Mouse (Mus musculus) lung, embryonic 16.5 days (tissue): Measurements from ENCODE around the gene Lrrc34. TPM values are rescaled to one million over a fixed set of nuclear protein-coding genes. Genes with fewer than 3 reads are reported as not detected.

Source experiments
- ATAC-seq: fragments of 200-750 bp; cut with Nextera tagmentation; 2 replicates; pipeline ENCODE4 v1.8.0; 2017; ENCODE audit warnings: low read depth, mild to moderate bottlenecking, moderate library complexity
- H3K27ac ChIP-seq: fragments of 300-500 bp; sonication (generic); 2 replicates; pipeline ENCODE4 v1.5.1; 2014; ENCODE audit warnings: mild to moderate bottlenecking, control low read depth, low read length
- H3K27me3 ChIP-seq: fragments of 300-500 bp; sonication (generic); 2 replicates; pipeline ENCODE4 v1.6.1; 2014; ENCODE audit warnings: low read depth, low read length, mixed read lengths; ENCODE audit not compliant: control insufficient read depth, insufficient read depth
- H3K36me3 ChIP-seq: fragments of 300-500 bp; sonication (generic); 2 replicates; pipeline ENCODE4 v1.6.1; 2014; ENCODE audit warnings: low read length; ENCODE audit not compliant: control insufficient read depth, insufficient read depth
- H3K4me1 ChIP-seq: fragments of 300-500 bp; sonication (generic); replicated peaks from 2 replicates; pipeline ENCODE4 v1.6.1; 2014; ENCODE audit warnings: low read length, mixed read lengths; ENCODE audit not compliant: control insufficient read depth, insufficient read depth
- H3K4me2 ChIP-seq: fragments of 300-500 bp; sonication (generic); 2 replicates; pipeline ENCODE4 v1.6.1; 2014; ENCODE audit warnings: low read depth, low read length, control low read depth
- H3K4me3 ChIP-seq: fragments of 300-500 bp; sonication (generic); 2 replicates; pipeline ENCODE4 v1.5.1; 2014; ENCODE audit warnings: mild to moderate bottlenecking, low read length, control low read depth
- H3K9ac ChIP-seq: fragments of 300-500 bp; sonication (generic); 2 replicates; pipeline ENCODE4 v1.6.1; 2014; ENCODE audit warnings: low read length, control low read depth
- H3K9me3 ChIP-seq: fragments of 300-500 bp; sonication (generic); 2 replicates; pipeline ENCODE4 v1.6.1; 2016; ENCODE audit warnings: low read length; ENCODE audit not compliant: control insufficient read depth
- WGBS: fragments of 180-500 bp; shearing (Covaris S2); extraction: QIAGEN DNeasy Blood & Tissue Kit; methylation state at CpG from one replicate; pipeline ENCODE4 v1.1.7; 2014; 5-methylcytosine and 5-hydroxymethylcytosine counted together
- polyA plus RNA-seq: library from polyadenylated mRNA; unstranded; fragments of >200 nt; fragmentation: Nextera tagmentation; extraction: Ambion mirVana; gene quantifications from 2 replicates; pipeline ENCODE4 v1.2.1, GENCODE M21; 2015

Lrrc34 gene
- polyA plus RNA-seq, 1 experiment from 2014 or later: 6.4 TPM

- H3K36me3 ChIP-seq: no peaks in the 10 kb centered on the region
- no peaks in the 10 kb centered on the region for H3K27me3 ChIP-seq
- no peak overlapping the region for H3K4me3 ChIP-seq
- H3K27ac ChIP-seq: no peak overlapping the region
- no peaks in the 10 kb centered on the region for H3K9me3 ChIP-seq
- ATAC-seq: peak; percentile 63
- no peak overlapping the region for H3K9ac ChIP-seq
- H3K4me2 ChIP-seq: no peak overlapping the region
- peaks cover 2% of the 10 kb centered on the region; the same call in 1 of the 2 replicates for H3K4me1 ChIP-seq
- WGBS: 0% methylated on average over 2 of the region's 2 CpGs
Observed at GRCm38 (mm10) chr3:30592418-30592853, 55.2 kb downstream of the Lrrc34 start.

- Histone ChIP-seq H3K27ac (no peak overlapping the region), H3K4me3 (no peak overlapping the region), H3K36me3 (no peaks in the 10 kb centered on the region), H3K9me3 (no peaks in the 10 kb centered on the region), H3K27me3 (no peaks in the 10 kb centered on the region), H3K9ac (no peak overlapping the region), H3K4me2 (no peak overlapping the region), H3K4me1 (no peaks in the 10 kb centered on the region)
- ATAC-seq: no peak
- 69% methylated on average over 6 of the region's 6 CpGs for WGBS
Observed at GRCm38 (mm10) chr3:30588865-30589264, 58.8 kb downstream of the Lrrc34 start.

Other genes starting within 250 kb of the Lrrc34 start
- gene Mecom, start 99.9 kb downstream of the Lrrc34 start, polyA plus RNA-seq: 69.5 and 73.4 TPM in 2 replicates
- gene Actrt3, start 47.9 kb downstream of the Lrrc34 start, polyA plus RNA-seq: 0.10 TPM in 1 of 2 replicates, not detected in the other
- gene Mynn, start 45.8 kb downstream of the Lrrc34 start, polyA plus RNA-seq: 31.6 and 32.8 TPM in 2 replicates
- gene Lrriq4, start 3.4 kb downstream of the Lrrc34 start, polyA plus RNA-seq: not detected in 2 replicates
- 0.49 and 0.55 TPM in 2 replicates for gene Lrrc31, start 52.0 kb upstream of the Lrrc34 start, polyA plus RNA-seq
- not detected in 2 replicates for gene Samd7, start 98.4 kb upstream of the Lrrc34 start, polyA plus RNA-seq
- 80.0 and 96.2 TPM in 2 replicates for gene Sec62, start 145.0 kb upstream of the Lrrc34 start, polyA plus RNA-seq
- 5.0 and 5.1 TPM in 2 replicates for gene Gpr160, start 208.1 kb upstream of the Lrrc34 start, polyA plus RNA-seq